Mouse (Mus musculus) embryonic fibroblast, embryonic 13.5 days (primary cell): ENCODE measurements at regions not wholly inside any gene's neighbourhood (a gene's known extent, or its start where the extent isn't known, plus 50 kb on each side); places are given as distances from the start of the nearest gene placed in this dataset.

ENCODE experiments used
- CTCF ChIP-seq: IDR thresholded peaks from 2 replicates; pipeline ENCODE4 v1.5.1; 2011; ENCODE audit warnings: mild to moderate bottlenecking, control low read depth, low read length, moderate library complexity, borderline replicate concordance; ENCODE audit not compliant: insufficient read depth
- POLR2A ChIP-seq: IDR thresholded peaks from 2 replicates; pipeline ENCODE4 v1.6.1; 2011; ENCODE audit warnings: low read depth, mild to moderate bottlenecking, control low read depth, low read length, moderate library complexity

DNA sequence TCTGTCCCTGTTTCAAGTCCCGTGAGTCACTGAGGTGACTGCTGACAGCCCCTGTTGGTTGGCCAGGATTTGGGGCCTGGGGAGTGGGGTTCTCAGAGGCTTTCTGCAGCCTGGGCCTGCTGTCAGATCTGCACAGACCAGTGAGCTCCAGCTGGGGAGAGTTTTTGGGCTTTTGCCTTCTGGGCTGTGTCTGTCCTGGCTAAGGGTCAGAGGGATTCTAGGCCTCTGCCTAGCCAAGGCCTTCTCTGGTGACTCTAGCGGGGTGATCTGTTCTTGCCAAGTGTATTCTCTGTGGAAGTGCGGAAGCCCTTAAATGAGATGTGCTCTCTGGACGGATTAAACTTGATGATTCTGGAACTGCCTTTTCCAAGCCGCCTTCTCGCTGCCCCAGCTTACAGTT, 131.2 kb upstream of the Pitx1 start:
- TF ChIP-seq CTCF (no peak), POLR2A (no peak)
